Mouse (Mus musculus): Measurements from ENCODE around the gene Tmed9.
A peak's percentile ranks its signal among the peaks of the same experiment; 100 is the strongest.
"Not testable (repeated sequence)": the region's sequence is repeated elsewhere in the genome, so short reads cannot be mapped to it uniquely, and the experiment has no call there.

The Tmed9 gene

GRCm38 (mm10) chr13:55568524-55568923 is 5.0 kb upstream of the Tmed9 start:
- not testable (repeated sequence) for DNase-seq

GRCm38 (mm10) chr13:55569726-55570285 is 3.7 kb upstream of the Tmed9 start:
- peak; percentile 36 for DNase-seq

- DNase-seq, result peak; percentile 50
Measured at GRCm38 (mm10) chr13:55570286-55570973, 3.1 kb upstream of the Tmed9 start.

- peak; percentile 96 for DNase-seq
Measured at GRCm38 (mm10) chr13:55571027-55571751, 2.3 kb upstream of the Tmed9 start, which contains the start of gene Fam193b. Gene Fam193b (minus strand): TSS chr13:55571120.

GRCm38 (mm10) chr13:55571977-55572376 is 1.6 kb upstream of the Tmed9 start:
- no peak for DNase-seq

GRCm38 (mm10) chr13:55574321-55574720 is 789 bp downstream of the Tmed9 start:
- DNase-seq, result no peak

GRCm38 (mm10) chr13:55575932-55576331 is 2.4 kb downstream of the Tmed9 start:
- DNase-seq, result no peak

- not testable (repeated sequence) for DNase-seq
Measured at GRCm38 (mm10) chr13:55576872-55577271, 3.3 kb downstream of the Tmed9 start.

GRCm38 (mm10) chr13:55578086-55578485 is 4.6 kb downstream of the Tmed9 start:
- no peak for DNase-seq

- DNase-seq, result peak; percentile 27
Measured at GRCm38 (mm10) chr13:55591961-55592490, 18.5 kb downstream of the Tmed9 start.

GRCm38 (mm10) chr13:55592512-55593253 is 19.2 kb downstream of the Tmed9 start:
- peak; percentile 98 for DNase-seq

GRCm38 (mm10) chr13:55593254-55593747 is 19.8 kb downstream of the Tmed9 start:
- no peak for DNase-seq

- no peak for DNase-seq
Measured at GRCm38 (mm10) chr13:55595375-55595774, 21.8 kb downstream of the Tmed9 start.

GRCm38 (mm10) chr13:55596802-55597201 is 23.3 kb downstream of the Tmed9 start:
- no peak for DNase-seq

GRCm38 (mm10) chr13:55599566-55600540 is 26.3 kb downstream of the Tmed9 start, which contains the start of gene B4galt7:
Gene B4galt7 (plus strand): TSS chr13:55599896.
- peak; percentile 91 for DNase-seq

- peak; percentile 20 for DNase-seq
Measured at GRCm38 (mm10) chr13:55600657-55601056, 27.1 kb downstream of the Tmed9 start.

- DNase-seq, result peak; percentile 84
Measured at GRCm38 (mm10) chr13:55601611-55602010, 28.1 kb downstream of the Tmed9 start.

GRCm38 (mm10) chr13:55604606-55605005 is 31.1 kb downstream of the Tmed9 start:
- DNase-seq, result no peak

- no peak for DNase-seq
Measured at GRCm38 (mm10) chr13:55606899-55607623, 33.5 kb downstream of the Tmed9 start.

GRCm38 (mm10) chr13:55607624-55608006 is 34.1 kb downstream of the Tmed9 start:
- DNase-seq, result no peak

- DNase-seq, result no peak
Measured at GRCm38 (mm10) chr13:55611996-55612395, 38.5 kb downstream of the Tmed9 start.
